Mouse (Mus musculus) heart, adult 8-10 months (tissue): ENCODE data around the gene Neurod2. TPM values are rescaled to one million over a fixed set of nuclear protein-coding genes. Genes with fewer than 3 reads are reported as not detected.

Experiments
- DNase-seq: peaks from one replicate; pipeline ENCODE4 v3.0.0; 2022; ENCODE audit warnings: low spot score
- total RNA-seq, 4 experiments: library from RNA; stranded (reverse); gene quantifications; 2 replicates each; pipeline ENCODE4 v1.2.4; 2022

Neurod2 gene
- total RNA-seq, result not detected

- DNase-seq, result no peak
Observed at GRCm38 (mm10) chr11:98329081-98329959, at the start of gene Neurod2. Neurod2 (minus strand) TSS chr11:98329648.

GRCm38 (mm10) chr11:98377787-98378186, 48.3 kb upstream of the Neurod2 start:
- DNase-seq, result peak; percentile 71

- no peak for DNase-seq
Observed at GRCm38 (mm10) chr11:98376756-98377155, 47.3 kb upstream of the Neurod2 start.

- DNase-seq, result no peak
Observed at GRCm38 (mm10) chr11:98374266-98374665, 44.8 kb upstream of the Neurod2 start.

- DNase-seq, result no peak
Observed at GRCm38 (mm10) chr11:98373244-98373643, 43.8 kb upstream of the Neurod2 start.

- peak; percentile 61 for DNase-seq
Observed at GRCm38 (mm10) chr11:98372406-98372805, 43.0 kb upstream of the Neurod2 start.

GRCm38 (mm10) chr11:98371556-98372240, 42.2 kb upstream of the Neurod2 start:
- no peak for DNase-seq

GRCm38 (mm10) chr11:98370588-98370987, 41.1 kb upstream of the Neurod2 start:
- no peak for DNase-seq

- no peak for DNase-seq
Observed at GRCm38 (mm10) chr11:98369337-98369736, 39.9 kb upstream of the Neurod2 start.

- no peak for DNase-seq
Observed at GRCm38 (mm10) chr11:98367863-98368186, 38.4 kb upstream of the Neurod2 start.

- DNase-seq, result no peak
Observed at GRCm38 (mm10) chr11:98367171-98367862, 37.9 kb upstream of the Neurod2 start.

GRCm38 (mm10) chr11:98366290-98366689, 36.8 kb upstream of the Neurod2 start:
- DNase-seq, result no peak

GRCm38 (mm10) chr11:98364410-98364809, 35.0 kb upstream of the Neurod2 start:
- no peak for DNase-seq

- DNase-seq, result no peak
Observed at GRCm38 (mm10) chr11:98363817-98364216, 34.4 kb upstream of the Neurod2 start.

GRCm38 (mm10) chr11:98360866-98361521, 31.5 kb upstream of the Neurod2 start:
- no peak for DNase-seq

GRCm38 (mm10) chr11:98358161-98359083, 29.0 kb upstream of the Neurod2 start, which contains the start of gene Stard3:
Stard3 (plus strand) TSS chr11:98358368.
- peak; percentile 89 for DNase-seq

GRCm38 (mm10) chr11:98357396-98358160, 28.1 kb upstream of the Neurod2 start:
- no peak for DNase-seq

- DNase-seq, result no peak
Observed at GRCm38 (mm10) chr11:98356625-98357394, 27.4 kb upstream of the Neurod2 start.

GRCm38 (mm10) chr11:98355732-98356299, 26.4 kb upstream of the Neurod2 start:
- DNase-seq, result peak; percentile 55
